Mouse (Mus musculus) intestine, embryonic 15.5 days (tissue): Measurements from ENCODE around the gene Capsl. TPM values are rescaled to one million over a fixed set of nuclear protein-coding genes. Genes with fewer than 3 reads are reported as not detected.
A peak's percentile ranks its signal among the peaks of the same experiment; 100 is the strongest.

ENCODE experiments used
- ATAC-seq: fragments of 200-750 bp; cut with Nextera tagmentation; 2 replicates; pipeline ENCODE4 v1.8.0; 2017; ENCODE audit warnings: moderate TSS enrichment, moderate library complexity
- H3K27ac ChIP-seq: fragments of 300-500 bp; sonication (generic); 2 replicates; pipeline ENCODE4 v1.5.1; 2015; ENCODE audit warnings: mild to moderate bottlenecking, inconsistent platforms
- H3K27me3 ChIP-seq: fragments of 300-500 bp; sonication (generic); replicated peaks from 2 replicates; pipeline ENCODE4 v1.6.1; 2015; ENCODE audit warnings: inconsistent platforms
- H3K36me3 ChIP-seq: fragments of 300-500 bp; sonication (generic); 2 replicates; pipeline ENCODE4 v1.6.1; 2015; ENCODE audit warnings: inconsistent platforms
- H3K4me1 ChIP-seq: fragments of 300-500 bp; sonication (generic); replicated peaks from 2 replicates; pipeline ENCODE4 v1.6.1; 2015; ENCODE audit warnings: inconsistent platforms
- H3K4me2 ChIP-seq: fragments of 300-500 bp; sonication (generic); replicated peaks from 2 replicates; pipeline ENCODE4 v1.6.1; 2015; ENCODE audit warnings: mild to moderate bottlenecking, inconsistent platforms
- H3K4me3 ChIP-seq: fragments of 300-500 bp; sonication (generic); replicated peaks from 2 replicates; pipeline ENCODE4 v1.5.1; 2015; ENCODE audit warnings: inconsistent platforms
- H3K9ac ChIP-seq: fragments of 300-500 bp; sonication (generic); 2 replicates; pipeline ENCODE4 v1.6.1; 2015; ENCODE audit warnings: inconsistent platforms
- H3K9me3 ChIP-seq: fragments of 300-500 bp; sonication (generic); 2 replicates; pipeline ENCODE4 v1.6.1; 2016; ENCODE audit warnings: inconsistent platforms
- whole genome bisulfite sequencing: fragments of 180-500 bp; shearing (Covaris S2); methylation state at CpG from one replicate; pipeline ENCODE4 v1.1.7; 2015; 5-methylcytosine and 5-hydroxymethylcytosine counted together
- polyA plus RNA-seq: library from polyadenylated mRNA; unstranded; fragments of >200 nt; fragmentation: Nextera tagmentation; extraction: Ambion mirVana; gene quantifications from 2 replicates; pipeline ENCODE4 v1.2.1, GENCODE M21; 2015

The Capsl gene
- polyA plus RNA-seq, 1 experiment from 2014 or later, result 3.9 TPM

- 62% methylated on average over 3 of the region's 3 CpGs for WGBS
- Histone ChIP-seq H3K9ac (no peak overlapping the region), H3K27ac (no peak overlapping the region), H3K4me3 (no peak overlapping the region), H3K36me3 (no peaks in the 10 kb centered on the region), H3K4me2 (no peak overlapping the region), H3K27me3 (no peaks in the 10 kb centered on the region), H3K9me3 (no peaks in the 10 kb centered on the region), H3K4me1 (no peaks in the 10 kb centered on the region)
- ATAC-seq, result peak; percentile 20; the same call in 1 of the 2 replicates
Measured at GRCm38 (mm10) chr15:9472618-9473017, 36.8 kb downstream of the Capsl start.

GRCm38 (mm10) chr15:9473188-9473587 lies 37.4 kb downstream of the Capsl start:
- H3K4me2 ChIP-seq, result no peak overlapping the region
- H3K27me3 ChIP-seq, result no peaks in the 10 kb centered on the region
- no peak overlapping the region for H3K4me3 ChIP-seq
- H3K27ac ChIP-seq, result no peak overlapping the region
- no peak overlapping the region for H3K9ac ChIP-seq
- no peaks in the 10 kb centered on the region for H3K36me3 ChIP-seq
- no peaks in the 10 kb centered on the region for H3K9me3 ChIP-seq
- WGBS, result 67% methylated on average over 1 of the region's 1 CpGs
- ATAC-seq, result no peak
- no peaks in the 10 kb centered on the region for H3K4me1 ChIP-seq

- no peaks in the 10 kb centered on the region for H3K9me3 ChIP-seq
- no peaks in the 10 kb centered on the region for H3K4me1 ChIP-seq
- H3K27ac ChIP-seq, result no peak overlapping the region
- no peak overlapping the region for H3K4me2 ChIP-seq
- 82% methylated on average over 2 of the region's 2 CpGs for WGBS
- no peaks in the 10 kb centered on the region for H3K36me3 ChIP-seq
- ATAC-seq, result no peak
- H3K27me3 ChIP-seq, result no peaks in the 10 kb centered on the region
- no peak overlapping the region for H3K9ac ChIP-seq
- H3K4me3 ChIP-seq, result no peak overlapping the region
Measured at GRCm38 (mm10) chr15:9489417-9490118, 53.7 kb downstream of the Capsl start.

GRCm38 (mm10) chr15:9492077-9492476 lies 56.2 kb downstream of the Capsl start:
- Histone ChIP-seq H3K4me1 (no peaks in the 10 kb centered on the region), H3K27ac (no peak overlapping the region), H3K27me3 (no peaks in the 10 kb centered on the region), H3K9ac (no peak overlapping the region), H3K4me3 (no peak overlapping the region), H3K36me3 (no peaks in the 10 kb centered on the region), H3K4me2 (no peak overlapping the region), H3K9me3 (no peaks in the 10 kb centered on the region)
- no peak for ATAC-seq
- 55% methylated on average over 3 of the region's 3 CpGs for WGBS

Other genes with a start within 250 kb of the Capsl start
- not detected in 2 replicates for gene Ugt3a1, start 159.1 kb upstream of the Capsl start, polyA plus RNA-seq
- gene Ugt3a2, start 100.5 kb upstream of the Capsl start, polyA plus RNA-seq, result not detected in 2 replicates
- gene Il7r, start 94.1 kb downstream of the Capsl start, polyA plus RNA-seq, result 1.4 and 1.6 TPM in 2 replicates